Mouse (Mus musculus): ENCODE measurements around the gene Hist2h2aa1. TPM values are rescaled to one million over a fixed set of nuclear protein-coding genes. Genes with fewer than 3 reads are reported as not detected.
"Not testable (repeated sequence)": the region's sequence is repeated elsewhere in the genome, so short reads cannot be mapped to it uniquely, and the experiment has no call there.

The Hist2h2aa1 gene
- total RNA-seq, 2 experiments from 2014 or later: 3.1 to 11.1 TPM

GRCm38 (mm10) chr3:96254683-96255355 lies 9.5 kb downstream of the Hist2h2aa1 start:
- DNase-seq: no peak

GRCm38 (mm10) chr3:96255926-96256593 lies 10.8 kb downstream of the Hist2h2aa1 start:
- DNase-seq: no peak

GRCm38 (mm10) chr3:96257190-96257589 lies 11.9 kb downstream of the Hist2h2aa1 start:
- no peak for DNase-seq

- DNase-seq: no peak
Measured at GRCm38 (mm10) chr3:96260220-96260619, 14.9 kb downstream of the Hist2h2aa1 start.

GRCm38 (mm10) chr3:96261623-96262022 lies 16.3 kb downstream of the Hist2h2aa1 start:
- no peak for DNase-seq

GRCm38 (mm10) chr3:96262216-96262875 lies 17.0 kb downstream of the Hist2h2aa1 start:
- peak; percentile 72 to 76 for DNase-seq

- DNase-seq: peak; percentile 95 to 96
Measured at GRCm38 (mm10) chr3:96262979-96263550, 17.8 kb downstream of the Hist2h2aa1 start, which contains the start of gene Hist2h4. Gene Hist2h4 (minus strand): TSS chr3:96263311.

GRCm38 (mm10) chr3:96263558-96264403 lies 18.5 kb downstream of the Hist2h2aa1 start:
- peak; percentile 33 to 46 for DNase-seq

GRCm38 (mm10) chr3:96264404-96264949 lies 19.2 kb downstream of the Hist2h2aa1 start:
- DNase-seq: no peak

- DNase-seq: no peak
Measured at GRCm38 (mm10) chr3:96266132-96266710, 20.9 kb downstream of the Hist2h2aa1 start.

GRCm38 (mm10) chr3:96267541-96267940 lies 22.2 kb downstream of the Hist2h2aa1 start:
- DNase-seq: no peak

- peak; percentile 77 to 80 for DNase-seq
Measured at GRCm38 (mm10) chr3:96268051-96268775, 22.9 kb downstream of the Hist2h2aa1 start, which contains the start of gene Hist2h3b. Gene Hist2h3b (plus strand): TSS chr3:96268654.

GRCm38 (mm10) chr3:96268776-96269378 lies 23.6 kb downstream of the Hist2h2aa1 start:
- not testable (repeated sequence) for DNase-seq

- peak; percentile 89 for DNase-seq
Measured at GRCm38 (mm10) chr3:96269511-96270474, 24.5 kb downstream of the Hist2h2aa1 start, which contains the start of gene Hist2h2bb. Gene Hist2h2bb (plus strand): TSS chr3:96269752.

- DNase-seq: no peak
Measured at GRCm38 (mm10) chr3:96273591-96274465, 28.5 kb downstream of the Hist2h2aa1 start.

GRCm38 (mm10) chr3:96277428-96277799 lies 32.1 kb downstream of the Hist2h2aa1 start:
- DNase-seq: no peak

GRCm38 (mm10) chr3:96277800-96278624 lies 32.7 kb downstream of the Hist2h2aa1 start:
- peak; percentile 86 to 92 for DNase-seq
